Mouse (Mus musculus): Measurements from ENCODE around the gene Cabp7.

The Cabp7 gene

DNA sequence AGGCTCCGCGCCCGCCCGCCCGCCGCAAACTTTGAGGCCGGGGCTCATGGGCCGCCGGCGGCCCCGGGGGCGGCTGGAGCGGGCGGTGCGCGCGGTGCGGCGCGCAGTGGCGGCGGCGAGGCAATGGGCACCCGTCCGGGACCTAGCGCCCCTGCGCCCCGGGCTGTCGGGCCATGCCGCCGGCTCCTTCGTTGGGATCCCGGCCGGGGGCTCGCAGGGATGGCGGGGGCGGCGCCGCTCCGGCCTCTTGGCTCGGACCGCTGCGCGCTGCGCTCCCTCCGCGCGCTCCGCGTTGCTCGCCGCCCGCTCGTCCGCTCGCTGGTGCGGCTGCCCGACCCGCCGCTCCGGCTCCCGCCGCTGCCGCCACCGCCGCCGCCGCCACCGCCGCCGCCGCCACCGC lies at the start of gene Cabp7:
Cabp7 (minus strand) TSS at position 46 of the 400 bp plus-strand sequence.
- DNase-seq (ENCODE audit: low spot score), result peak; percentile 51

DNA sequence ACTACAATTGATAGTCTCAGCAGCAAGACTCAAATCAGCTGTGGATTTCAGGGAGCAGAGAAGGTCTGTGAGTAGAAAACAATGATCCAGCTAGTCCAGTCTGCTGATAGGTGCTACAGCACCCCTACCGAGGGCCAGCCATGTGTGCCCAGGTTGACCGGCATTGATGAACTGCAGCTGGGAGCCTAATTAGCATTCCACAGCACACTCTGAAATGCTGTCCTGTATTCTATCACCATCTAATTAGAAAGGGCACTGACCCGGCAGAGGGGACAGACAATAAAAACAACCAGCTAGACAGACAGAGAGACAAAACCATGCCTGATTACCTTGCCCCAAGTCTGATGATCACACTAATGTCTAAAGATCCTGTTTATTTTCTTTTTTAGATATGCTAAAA lies 46.4 kb upstream of the Cabp7 start:
- peak; percentile 70 for DNase-seq (ENCODE audit: low spot score)

DNA sequence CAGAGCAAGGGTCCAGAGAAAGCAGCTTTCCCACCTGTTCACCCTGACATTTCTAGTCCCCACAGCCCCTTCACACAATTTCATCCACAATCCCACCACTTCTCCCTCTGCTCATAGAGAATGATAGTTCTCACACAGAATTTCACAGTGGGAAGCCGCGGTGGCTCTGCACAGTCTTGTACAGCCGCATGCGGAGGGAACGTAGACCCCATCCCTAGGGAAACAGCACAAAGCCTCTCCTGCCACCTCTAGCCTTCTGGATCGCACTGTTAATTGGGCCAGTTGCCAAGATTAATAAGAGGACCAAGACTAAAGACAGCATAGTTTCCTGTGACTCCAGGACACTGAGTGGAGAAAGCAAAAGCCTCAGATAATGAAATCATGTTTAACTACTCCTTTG lies 45.0 kb upstream of the Cabp7 start:
- DNase-seq (ENCODE audit: low spot score), result peak; percentile 60

DNA sequence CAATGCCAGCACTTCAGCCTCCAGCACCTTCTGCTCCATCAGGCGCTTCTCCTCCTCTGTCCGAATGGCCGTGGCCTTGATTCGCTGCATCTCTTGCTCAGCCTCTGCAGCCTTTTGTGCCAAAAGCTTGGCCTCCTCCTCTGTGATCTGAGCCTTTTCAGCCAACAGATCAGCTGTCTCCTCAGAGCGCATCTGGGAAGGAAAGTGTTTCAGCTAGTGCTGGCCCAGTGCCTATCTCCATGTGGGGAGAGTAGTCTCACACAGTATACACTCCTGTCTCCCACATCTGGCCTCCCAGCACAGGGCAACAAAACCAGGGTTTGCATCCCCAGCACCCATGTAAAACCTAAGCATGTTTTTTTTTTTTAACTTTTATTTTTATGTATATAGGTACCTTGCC lies 43.1 kb upstream of the Cabp7 start:
- no peak for DNase-seq (ENCODE audit: low spot score)

DNA sequence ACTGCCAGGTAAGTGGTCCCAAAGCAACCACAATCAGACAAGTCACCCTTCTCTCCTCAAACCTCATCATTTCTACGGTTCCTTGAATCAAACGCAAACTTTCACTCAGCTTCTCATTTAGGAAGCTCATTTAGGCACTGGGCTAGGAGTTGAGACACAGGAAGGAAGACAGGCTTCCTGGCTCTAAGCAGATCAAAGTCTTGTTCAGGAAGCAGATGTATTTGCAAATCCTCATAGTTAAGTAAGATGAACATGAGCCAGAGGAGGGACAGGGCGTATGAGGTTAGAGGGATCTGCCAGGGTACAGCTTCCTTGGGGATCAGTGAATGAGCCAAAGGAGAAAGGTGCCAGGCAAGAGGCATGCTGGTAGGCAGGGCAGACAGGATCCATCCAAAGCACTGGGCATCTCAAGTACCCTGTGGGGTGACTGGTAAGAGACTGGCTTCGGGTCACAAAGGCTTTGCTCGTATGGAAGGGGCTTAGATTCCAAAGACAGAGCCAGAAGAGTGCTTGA lies 38.1 kb upstream of the Cabp7 start:
- DNase-seq (ENCODE audit: low spot score), result no peak

DNA sequence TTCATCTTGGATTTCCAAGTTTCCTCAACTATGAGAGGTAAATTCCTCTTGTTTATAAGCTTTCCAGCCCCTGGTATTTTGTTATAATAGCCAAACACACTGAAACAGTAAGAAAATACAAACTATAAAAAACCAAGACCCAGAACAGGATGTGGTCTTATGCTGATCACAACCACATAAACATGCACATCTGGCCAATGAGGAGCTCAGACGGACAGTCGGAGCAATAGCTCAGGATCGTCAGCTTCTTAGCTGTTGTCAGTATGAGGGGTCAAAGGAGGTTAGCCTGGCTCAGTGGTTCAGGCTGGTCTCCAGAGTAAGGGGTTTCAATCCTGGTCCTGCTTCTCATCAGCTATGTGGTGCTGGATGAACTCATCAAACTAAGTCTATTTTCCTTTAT lies 36.5 kb upstream of the Cabp7 start:
- no peak for DNase-seq (ENCODE audit: low spot score)

DNA sequence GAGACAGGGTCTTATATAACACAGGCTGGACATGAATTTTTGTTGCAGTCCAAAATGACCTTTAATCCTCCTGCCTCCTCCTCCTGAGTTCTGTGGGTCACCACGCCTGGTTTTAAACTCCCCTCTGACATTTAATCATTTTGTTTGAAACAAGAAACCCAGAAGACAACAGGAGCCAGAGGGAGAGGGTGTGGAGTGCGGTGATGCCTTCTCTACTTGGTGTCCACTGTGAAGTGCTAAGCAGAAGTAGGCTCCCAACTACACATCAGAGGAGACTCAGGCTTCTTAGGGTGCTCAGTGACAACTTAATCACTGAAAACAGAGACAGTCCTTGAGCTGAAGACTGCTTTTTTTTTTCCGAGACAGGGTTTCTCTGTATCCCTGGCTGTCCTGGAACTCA lies 34.3 kb upstream of the Cabp7 start:
- no peak for DNase-seq (ENCODE audit: low spot score)

DNA sequence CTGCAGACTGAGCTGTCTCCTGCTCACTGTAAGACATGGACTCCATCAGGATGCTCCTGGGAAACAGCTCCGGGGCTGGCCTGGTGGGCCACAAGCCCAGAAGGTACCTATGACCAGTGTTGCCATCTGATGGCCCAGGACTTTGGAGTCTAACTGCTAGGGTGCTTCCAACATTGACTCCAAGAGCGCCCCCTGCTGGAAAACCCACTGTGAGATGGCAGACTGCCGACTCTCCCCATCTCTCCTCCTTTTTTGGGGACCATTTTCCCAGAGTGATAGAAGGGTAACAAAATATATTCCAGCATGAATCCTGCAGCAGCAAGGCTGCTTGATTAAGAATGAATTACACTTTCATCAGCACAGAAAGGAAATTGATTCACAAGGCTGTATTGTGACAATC lies 26.3 kb upstream of the Cabp7 start:
- peak; percentile 83 for DNase-seq (ENCODE audit: low spot score)

DNA sequence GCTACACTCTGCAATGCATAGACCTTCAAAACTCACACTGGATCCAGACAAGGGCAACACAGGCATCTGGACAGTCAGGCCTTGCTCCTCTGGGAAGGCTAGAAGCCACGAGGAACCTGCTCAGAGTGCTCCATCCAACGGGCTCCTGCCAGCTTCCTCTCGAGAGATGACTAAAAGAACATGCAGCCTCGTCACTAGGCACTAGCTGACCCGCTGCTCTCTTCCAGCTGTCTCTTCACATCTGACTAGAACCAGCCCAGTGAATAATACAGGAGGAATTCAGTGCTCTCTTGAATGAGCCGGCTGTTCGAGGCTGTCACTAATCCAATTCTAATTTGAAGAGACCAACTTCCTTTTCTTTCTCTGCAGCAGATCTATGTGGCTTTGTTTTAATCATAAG lies 25.2 kb upstream of the Cabp7 start:
- no peak for DNase-seq (ENCODE audit: low spot score)

DNA sequence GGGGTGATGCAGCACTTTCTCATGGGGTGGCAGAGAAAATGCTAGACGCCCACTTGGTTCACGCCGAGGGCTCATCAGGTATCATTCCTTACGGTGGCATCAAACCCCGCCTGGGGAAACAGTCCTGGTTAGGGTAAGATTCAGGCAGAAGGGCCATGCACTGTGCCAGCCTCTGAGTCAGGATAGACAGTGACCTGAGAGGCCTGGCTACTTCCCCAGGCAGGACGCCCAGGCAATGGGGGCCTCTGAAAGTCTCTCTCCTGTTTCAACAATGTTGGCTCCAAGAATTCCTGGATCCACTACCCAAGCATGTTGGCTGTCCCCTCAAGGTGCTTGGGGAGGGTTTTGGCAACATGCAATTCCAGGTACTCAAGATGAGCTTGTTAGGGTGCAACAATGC lies 23.3 kb upstream of the Cabp7 start:
- no peak for DNase-seq (ENCODE audit: low spot score)

DNA sequence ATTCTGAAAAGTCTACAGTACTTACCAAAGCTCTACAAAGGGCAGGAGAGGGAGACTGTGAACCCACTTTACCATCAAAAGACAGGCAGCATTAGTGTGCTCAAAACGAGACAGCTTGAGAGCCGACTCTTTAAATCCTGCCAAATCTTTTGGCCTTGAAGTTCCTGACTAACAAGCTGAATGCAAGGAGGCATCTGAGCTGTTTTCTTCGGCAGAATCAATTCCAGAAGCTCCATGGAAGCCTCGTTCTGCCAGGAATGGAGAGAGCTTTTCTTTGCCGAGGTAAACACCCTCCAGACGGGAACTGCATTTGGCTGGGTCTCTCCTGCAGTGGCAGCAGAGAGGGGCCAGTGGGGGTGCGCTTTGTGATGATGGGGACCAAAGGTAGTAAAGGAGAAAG lies 22.7 kb upstream of the Cabp7 start:
- DNase-seq (ENCODE audit: low spot score), result no peak

DNA sequence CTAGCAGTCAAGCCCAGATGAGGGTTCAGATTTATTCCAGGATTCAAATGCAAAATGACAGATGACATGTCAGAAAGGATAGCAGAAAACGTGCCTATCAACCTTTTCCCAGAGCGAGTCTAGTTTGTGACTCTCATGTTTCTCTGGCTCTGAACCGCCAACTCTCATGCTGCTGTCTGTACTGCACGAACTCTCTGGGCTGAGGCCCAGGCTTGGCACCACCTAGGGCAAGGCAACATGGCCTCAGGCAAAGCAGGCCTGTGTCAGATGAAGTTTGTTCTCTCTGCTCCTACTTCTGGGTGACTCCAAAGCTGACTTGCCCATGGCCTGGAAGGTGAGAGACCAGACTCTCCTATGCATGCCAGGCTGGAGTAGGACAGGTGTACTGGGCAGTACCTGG lies 21.8 kb upstream of the Cabp7 start:
- DNase-seq (ENCODE audit: low spot score), result no peak

DNA sequence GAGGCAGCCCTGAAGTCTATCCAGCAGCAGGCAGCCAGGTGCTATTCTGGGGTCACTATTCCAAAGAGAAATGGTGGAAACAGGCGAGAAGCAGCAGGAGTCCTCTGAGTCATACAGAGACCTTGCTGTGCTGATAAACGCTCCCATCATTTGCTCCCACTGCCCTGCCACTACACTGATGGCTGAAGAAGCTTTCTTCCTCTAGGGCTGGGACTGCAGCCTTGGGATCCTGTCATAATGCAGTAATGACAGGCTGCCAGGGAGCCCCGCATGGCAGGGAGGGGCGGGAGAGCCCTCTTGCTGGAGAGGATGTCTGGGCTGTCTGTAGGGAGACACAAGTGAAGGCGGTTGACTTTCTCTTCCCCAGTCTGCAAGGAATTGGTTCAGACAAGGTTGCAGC lies 17.9 kb upstream of the Cabp7 start:
- DNase-seq (ENCODE audit: low spot score), result no peak

DNA sequence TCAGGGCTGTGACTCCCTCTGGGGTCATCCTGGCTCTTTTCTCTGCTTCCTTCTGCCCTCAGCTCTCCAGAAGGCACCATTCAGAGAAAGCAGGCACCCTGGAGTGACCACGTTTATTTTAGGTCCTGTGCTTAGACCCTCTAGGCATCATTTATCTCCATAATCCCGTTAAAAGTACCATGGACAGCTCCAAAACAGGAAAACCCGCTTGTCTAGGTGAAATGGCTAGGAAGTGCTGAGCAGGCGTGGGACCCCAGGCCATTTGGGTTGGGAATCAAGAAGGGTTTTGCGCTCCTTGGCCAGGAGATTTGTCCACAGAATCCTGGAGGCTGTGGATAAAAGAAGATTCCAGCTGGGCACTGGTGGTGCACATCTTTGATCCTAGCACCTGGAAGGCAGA lies 17.1 kb upstream of the Cabp7 start:
- no peak for DNase-seq (ENCODE audit: low spot score)

DNA sequence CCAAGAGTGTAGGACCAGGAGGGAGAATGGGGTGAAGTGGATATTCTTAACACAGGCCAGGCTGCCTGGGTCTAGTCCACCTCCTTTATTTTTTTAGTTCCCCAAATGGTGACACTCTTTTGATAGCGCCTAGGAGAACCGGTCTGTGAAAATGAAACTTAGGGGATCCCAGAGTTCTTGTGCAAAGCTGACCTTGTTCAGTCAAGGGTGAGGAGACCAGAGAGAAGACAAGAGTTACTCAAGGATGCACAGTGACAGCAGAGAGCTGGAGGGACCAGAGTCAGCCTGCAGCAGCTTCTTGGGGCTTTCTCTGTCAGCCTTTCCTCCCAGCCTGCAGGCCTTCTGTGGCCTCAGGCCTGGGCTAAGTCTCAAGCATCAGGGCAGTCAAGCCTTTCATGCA lies 15.9 kb upstream of the Cabp7 start:
- no peak for DNase-seq (ENCODE audit: low spot score)

DNA sequence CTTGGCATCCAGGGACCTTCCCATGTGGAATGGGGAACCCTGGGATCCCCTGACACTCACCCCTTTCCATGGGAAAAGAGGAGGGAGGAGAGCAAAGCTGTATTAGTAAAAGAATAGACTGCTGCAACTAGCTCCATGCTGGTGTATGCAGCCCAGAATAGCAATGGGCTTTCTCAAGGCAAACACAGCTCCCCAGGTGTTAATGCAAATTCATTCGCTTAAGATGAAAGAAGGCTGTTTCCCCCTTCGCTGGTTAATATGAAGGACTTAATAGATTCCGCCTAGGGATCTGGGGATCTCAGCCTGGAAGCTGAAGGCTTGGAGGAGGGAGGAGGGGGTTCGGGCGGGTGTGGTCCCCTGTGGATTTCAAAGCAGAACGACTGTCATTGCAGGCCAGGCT lies 15.4 kb upstream of the Cabp7 start:
- DNase-seq (ENCODE audit: low spot score), result no peak

DNA sequence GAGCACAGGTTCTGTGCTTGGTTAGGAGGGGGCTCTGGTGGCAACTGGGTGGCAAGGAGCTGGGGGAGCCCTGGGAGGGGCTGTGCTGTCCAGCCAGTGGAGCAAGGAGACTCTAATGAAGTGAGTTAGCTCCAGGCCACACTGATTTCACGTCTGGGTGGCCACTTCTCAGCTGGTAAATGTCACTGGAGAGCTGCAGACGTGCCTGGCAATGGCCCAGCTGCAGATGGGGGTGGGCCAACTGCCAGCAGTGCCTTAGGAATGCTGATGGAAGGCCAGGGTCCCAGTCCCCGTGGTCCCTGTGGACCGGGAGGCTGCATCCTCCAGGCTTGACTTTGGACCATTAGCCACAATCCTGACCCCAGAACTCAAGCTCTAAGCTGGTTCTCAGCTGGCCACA lies 13.9 kb upstream of the Cabp7 start:
- DNase-seq (ENCODE audit: low spot score), result no peak

DNA sequence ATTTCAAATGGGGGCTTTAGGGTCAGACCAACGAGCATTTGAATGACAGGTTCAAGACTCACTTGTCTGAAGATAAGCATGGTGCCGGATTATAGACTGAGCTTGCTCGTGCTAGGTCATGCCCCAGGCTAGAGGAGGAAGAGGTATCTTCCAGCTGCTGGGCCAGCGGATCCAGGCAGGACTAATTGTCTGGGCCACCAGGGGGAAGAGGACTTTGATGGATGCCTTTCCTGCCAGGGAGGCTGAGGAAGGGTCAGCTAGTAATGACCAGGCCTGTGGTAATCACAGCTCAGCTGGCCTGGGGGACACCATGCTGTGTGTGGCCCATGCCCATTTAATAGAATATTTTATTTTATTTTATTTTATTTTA lies 11.2 kb upstream of the Cabp7 start:
- DNase-seq (ENCODE audit: low spot score), result no peak

DNA sequence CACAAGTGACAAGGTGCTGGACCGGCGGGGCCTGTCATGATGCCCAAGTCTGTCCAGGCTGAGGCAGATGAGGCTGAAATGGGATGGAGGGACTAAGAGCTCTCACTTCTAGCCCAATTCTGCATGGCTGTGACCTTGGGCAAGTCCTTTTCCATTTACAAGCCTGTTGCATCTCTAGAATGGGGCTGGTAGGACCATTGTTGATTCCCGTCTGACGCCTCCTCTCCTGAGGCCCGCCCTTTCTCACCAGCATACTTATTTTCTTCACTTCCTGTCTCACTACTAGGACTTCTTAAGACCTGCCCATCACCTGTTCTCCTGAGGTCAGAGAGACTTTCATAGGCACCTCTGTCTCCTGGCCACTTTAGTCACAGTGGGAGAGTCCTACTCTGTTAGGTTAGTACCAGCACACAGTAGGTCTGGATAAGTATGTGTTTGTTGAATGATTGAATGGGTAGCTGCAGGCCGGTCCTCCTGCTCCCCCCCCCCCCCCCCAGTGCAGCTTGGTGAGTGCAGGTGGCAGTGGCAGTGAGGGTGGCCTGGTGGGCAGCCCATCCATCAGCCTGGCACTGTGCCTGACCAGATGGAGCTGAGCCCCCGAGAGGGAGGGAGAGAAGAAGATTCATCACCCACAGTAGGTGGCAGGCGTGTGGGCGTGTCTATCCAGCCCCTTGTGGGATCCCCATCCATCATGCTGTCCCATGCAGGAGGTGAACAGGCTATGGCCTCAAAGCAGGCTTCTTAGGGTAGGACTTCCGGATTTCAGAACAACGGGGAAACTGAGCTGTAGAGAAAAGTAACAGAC lies 10.6 kb upstream of the Cabp7 start:
- DNase-seq (ENCODE audit: low spot score), result no peak

DNA sequence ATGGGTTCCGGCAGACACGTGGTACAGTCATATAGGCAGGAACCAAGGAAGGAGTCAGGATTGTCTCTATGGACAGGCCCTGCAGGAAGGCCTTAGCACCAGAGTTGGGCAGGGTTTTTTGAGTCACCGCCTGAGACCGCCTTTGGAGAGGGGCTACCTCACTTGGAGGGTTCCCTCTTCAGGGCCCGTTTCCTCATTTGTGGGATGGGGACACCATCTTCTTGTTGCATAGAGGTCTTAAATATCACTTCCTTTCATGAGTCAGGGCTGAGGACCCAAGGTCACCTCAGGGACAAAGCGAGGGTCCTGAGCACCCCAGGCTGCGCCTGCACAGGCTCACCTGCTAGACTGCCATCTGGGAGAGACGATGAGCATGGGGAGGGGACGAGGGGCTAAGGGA lies 9.9 kb upstream of the Cabp7 start:
- DNase-seq (ENCODE audit: low spot score), result no peak

DNA sequence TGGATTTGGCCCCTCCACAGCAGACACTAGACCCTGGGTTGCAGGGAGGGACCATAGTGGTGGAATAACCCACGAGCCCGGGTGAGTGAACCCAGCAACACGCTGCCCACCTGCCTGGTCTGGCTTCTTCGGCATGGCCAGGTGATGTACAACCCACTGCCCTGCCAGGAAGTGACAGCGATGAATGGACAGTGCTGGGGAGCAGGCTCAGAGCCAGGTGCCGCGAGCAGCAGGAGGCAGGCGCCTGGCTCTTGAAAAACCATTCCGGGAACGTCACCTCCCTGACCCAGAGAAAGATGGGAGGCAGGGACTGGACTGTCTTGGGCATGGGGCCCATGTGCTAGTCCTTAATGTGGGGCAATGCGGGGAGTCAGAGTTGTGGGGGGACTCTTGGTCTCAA lies 8.3 kb upstream of the Cabp7 start:
- DNase-seq (ENCODE audit: low spot score), result no peak

DNA sequence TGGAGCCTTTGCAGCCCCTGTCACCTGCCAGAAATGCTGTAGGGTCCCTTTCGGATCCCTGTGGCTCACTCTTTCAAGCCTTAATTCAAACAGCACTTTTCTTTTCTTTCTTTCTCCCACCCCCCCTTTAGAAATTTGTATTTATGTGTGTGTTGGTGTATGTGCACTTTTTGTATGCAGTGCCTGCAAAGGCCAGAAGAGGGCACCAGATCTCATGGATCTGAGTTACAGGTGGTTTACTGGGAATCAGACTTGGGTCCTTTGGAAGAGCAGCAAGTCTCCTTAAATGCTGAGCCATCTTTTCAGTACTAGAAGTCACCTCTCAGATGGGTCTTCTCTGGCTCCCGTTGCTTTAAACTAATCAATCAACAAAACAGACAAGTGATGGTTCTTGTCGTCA lies 7.5 kb upstream of the Cabp7 start:
- no peak for DNase-seq (ENCODE audit: low spot score)

DNA sequence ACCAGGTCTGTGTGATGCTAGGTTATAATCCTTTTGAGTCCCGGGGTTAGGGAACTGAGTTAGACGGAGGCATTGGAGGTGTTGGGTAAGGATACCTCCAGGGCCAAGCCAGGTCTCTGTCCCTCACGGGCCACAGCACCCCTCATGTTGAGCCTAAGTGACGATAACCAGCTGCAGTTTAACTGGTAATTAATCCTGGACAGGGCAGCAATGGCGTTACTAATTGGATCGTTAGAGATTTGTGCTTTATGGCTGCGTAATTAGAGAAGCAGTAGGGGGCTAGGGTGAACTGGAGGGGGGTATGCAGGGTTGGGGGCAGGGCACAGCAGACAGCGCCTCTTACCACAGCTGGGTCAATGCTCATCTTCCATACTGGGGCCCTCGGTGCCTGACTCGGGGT lies 6.3 kb upstream of the Cabp7 start:
- peak; percentile 47 for DNase-seq (ENCODE audit: low spot score)

DNA sequence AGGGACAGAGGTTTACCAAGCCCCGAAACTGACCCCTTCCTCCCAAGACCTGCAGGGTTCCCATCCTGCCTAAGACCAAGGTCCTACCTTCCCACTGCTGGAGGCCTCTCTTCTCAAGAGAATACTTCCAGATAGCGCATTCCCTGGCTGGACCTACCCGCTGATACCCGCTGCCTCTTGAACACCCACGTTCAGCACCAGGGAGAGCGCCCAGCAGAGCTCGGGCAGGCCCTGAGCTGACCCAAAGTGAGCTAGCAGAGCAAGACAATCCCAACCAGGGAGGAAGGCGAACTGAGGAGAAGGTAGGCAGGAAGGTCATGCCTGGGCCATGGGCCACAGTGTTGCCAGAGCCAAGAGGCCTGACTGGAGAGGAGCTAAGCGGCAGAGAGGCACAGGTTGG lies 3.7 kb upstream of the Cabp7 start:
- peak; percentile 73 for DNase-seq (ENCODE audit: low spot score)
